Mouse (Mus musculus) kidney, postnatal 14 days (tissue): ENCODE data around the gene Pilrb1.
"Not testable (repeated sequence)": the region's sequence is repeated elsewhere in the genome, so short reads cannot be mapped to it uniquely, and the experiment has no call there.

Source experiments
- DNase-seq: peaks from one replicate; pipeline ENCODE4 v3.0.0; 2022; ENCODE audit warnings: mixed read lengths

Gene Pilrb1

GRCm38 (mm10) chr5:137857960-137858710 is at the start of gene Pilrb1:
Gene Pilrb1 (minus strand): TSS chr5:137858106.
- DNase-seq: not testable (repeated sequence)

- DNase-seq: no peak
Measured at GRCm38 (mm10) chr5:137897812-137898211, 39.9 kb upstream of the Pilrb1 start.

- no peak for DNase-seq
Measured at GRCm38 (mm10) chr5:137892954-137893353, 35.0 kb upstream of the Pilrb1 start.

- DNase-seq: no peak
Measured at GRCm38 (mm10) chr5:137887666-137888065, 29.8 kb upstream of the Pilrb1 start.

- peak; percentile 77 for DNase-seq
Measured at GRCm38 (mm10) chr5:137885894-137886293, 28.0 kb upstream of the Pilrb1 start.

- DNase-seq: no peak
Measured at GRCm38 (mm10) chr5:137883345-137883744, 25.4 kb upstream of the Pilrb1 start.

GRCm38 (mm10) chr5:137882922-137883321 is 25.0 kb upstream of the Pilrb1 start:
- DNase-seq: no peak

GRCm38 (mm10) chr5:137877860-137878259 is 20.0 kb upstream of the Pilrb1 start:
- DNase-seq: peak; percentile 44

- no peak for DNase-seq
Measured at GRCm38 (mm10) chr5:137875054-137875453, 17.1 kb upstream of the Pilrb1 start.

- not testable (repeated sequence) for DNase-seq
Measured at GRCm38 (mm10) chr5:137872381-137872702, 14.4 kb upstream of the Pilrb1 start.

GRCm38 (mm10) chr5:137871644-137872380 is 13.9 kb upstream of the Pilrb1 start, which contains the start of gene Pilrb2:
Gene Pilrb2 (minus strand): TSS chr5:137871815.
- not testable (repeated sequence) for DNase-seq

- not testable (repeated sequence) for DNase-seq
Measured at GRCm38 (mm10) chr5:137868600-137868999, 10.7 kb upstream of the Pilrb1 start.

- not testable (repeated sequence) for DNase-seq
Measured at GRCm38 (mm10) chr5:137864008-137864407, 6.1 kb upstream of the Pilrb1 start.

- DNase-seq: not testable (repeated sequence)
Measured at GRCm38 (mm10) chr5:137856870-137857269, 1.0 kb downstream of the Pilrb1 start.

- not testable (repeated sequence) for DNase-seq
Measured at GRCm38 (mm10) chr5:137854907-137855306, 3.0 kb downstream of the Pilrb1 start.

- DNase-seq: not testable (repeated sequence)
Measured at GRCm38 (mm10) chr5:137850313-137850712, 7.6 kb downstream of the Pilrb1 start.

GRCm38 (mm10) chr5:137837110-137837509 is 20.8 kb downstream of the Pilrb1 start:
- not testable (repeated sequence) for DNase-seq

- no peak for DNase-seq
Measured at GRCm38 (mm10) chr5:137836611-137837010, 21.3 kb downstream of the Pilrb1 start.

GRCm38 (mm10) chr5:137835966-137836520 is 21.9 kb downstream of the Pilrb1 start, which contains the start of gene Pilra:
Gene Pilra (minus strand): TSS chr5:137836281.
- DNase-seq: not testable (repeated sequence)

GRCm38 (mm10) chr5:137833500-137833899 is 24.4 kb downstream of the Pilrb1 start:
- DNase-seq: peak; percentile 17

GRCm38 (mm10) chr5:137831506-137831905 is 26.4 kb downstream of the Pilrb1 start:
- DNase-seq: no peak

- no peak for DNase-seq
Measured at GRCm38 (mm10) chr5:137831106-137831505, 26.8 kb downstream of the Pilrb1 start.

GRCm38 (mm10) chr5:137830238-137830637 is 27.7 kb downstream of the Pilrb1 start:
- no peak for DNase-seq

- DNase-seq: no peak
Measured at GRCm38 (mm10) chr5:137828694-137829093, 29.2 kb downstream of the Pilrb1 start.
